Mouse (Mus musculus) C2C12 (cell line): Measurements from ENCODE around the gene Iqcf4.

Source experiments
- CEBPB ChIP-seq: IDR thresholded peaks from one replicate; pipeline ENCODE4 v1.6.1; 2011; ENCODE audit warnings: low read depth, mild to moderate bottlenecking, control low read depth, moderate library complexity
- CTCF ChIP-seq: IDR thresholded peaks from one replicate; pipeline ENCODE4 v1.5.1; 2011; ENCODE audit not compliant: control insufficient read depth, insufficient read depth, insufficient read length
- MAX ChIP-seq: IDR thresholded peaks from one replicate; pipeline ENCODE4 v1.6.1; 2011; ENCODE audit warnings: mild to moderate bottlenecking, control low read depth
- MYOD1 ChIP-seq: IDR thresholded peaks from one replicate; pipeline ENCODE4 v1.6.1; 2011; ENCODE audit warnings: low read depth; ENCODE audit not compliant: control insufficient read depth, insufficient read length
- MYOG ChIP-seq: IDR thresholded peaks from one replicate; pipeline ENCODE4 v1.6.1; 2011; ENCODE audit not compliant: control insufficient read depth, insufficient read length; ENCODE audit errors: extremely low read depth
- USF1 ChIP-seq: IDR thresholded peaks from one replicate; pipeline ENCODE4 v1.6.1; 2011; ENCODE audit warnings: low read depth, mild to moderate bottlenecking, control low read depth, moderate library complexity

DNA sequence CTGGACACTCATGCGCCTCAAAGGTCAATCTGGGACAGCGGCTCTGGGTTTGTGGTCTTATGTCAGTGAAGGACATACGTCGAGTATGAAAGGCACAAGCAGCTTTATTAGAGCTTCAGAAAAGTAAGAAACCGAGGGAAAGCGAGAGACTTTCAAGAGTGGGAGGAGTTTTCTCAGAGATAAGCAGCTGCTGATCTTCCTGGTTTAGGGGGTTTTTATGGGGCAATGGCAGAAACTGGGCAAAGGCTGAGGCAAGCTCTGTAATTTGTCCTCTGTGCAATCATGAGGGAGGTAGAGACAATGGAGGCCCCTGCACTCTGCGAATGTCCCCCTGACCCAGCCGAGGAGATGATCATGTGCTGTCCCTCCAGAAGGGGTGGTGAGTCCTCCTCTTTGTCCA is 50.9 kb downstream of the Iqcf4 start:
- TF ChIP-seq USF1: no peak
- TF ChIP-seq MYOD1: no peak
- no peak for TF ChIP-seq CTCF
- no peak for TF ChIP-seq MAX
- no peak for TF ChIP-seq MYOG
- TF ChIP-seq CEBPB: no peak
